Mouse (Mus musculus): ENCODE measurements at regions not wholly inside any gene's neighbourhood (a gene's known extent, or its start where the extent isn't known, plus 50 kb on each side); places are given as distances from the start of the nearest gene placed in this dataset.

- no peak for DNase-seq (ENCODE audit: low read depth, low spot score)
- no peaks in the 10 kb centered on the region for H3K4me1 ChIP-seq (ENCODE audit: control insufficient read depth in 2 of 2, insufficient read depth in 2 of 2, low read length in 2 of 2, poor library complexity in 1 of 2)
- no peaks in the 10 kb centered on the region for H3K36me3 ChIP-seq (ENCODE audit: control insufficient read depth, insufficient read depth, low read length, poor library complexity, severe bottlenecking)
- H3K9ac ChIP-seq (ENCODE audit: insufficient read depth, low read depth, low read length, poor library complexity, severe bottlenecking): no peak overlapping the region
- H3K9me3 ChIP-seq (ENCODE audit: control insufficient read depth, insufficient read depth, low read depth, low read length): no peaks in the 10 kb centered on the region
- H3K27ac ChIP-seq (ENCODE audit: insufficient read depth, low read depth, low read length, poor library complexity, severe bottlenecking): no peak overlapping the region
- TF ChIP-seq ZNF384 (IDR thresholded peaks at IDR 0.05; ENCODE audit: low read depth, low read length) (no peak), CHD2 (IDR thresholded peaks at IDR 0.05; ENCODE audit: low read depth, low read length) (no peak), MAFK (IDR thresholded peaks at IDR 0.05; ENCODE audit: insufficient read depth, low read depth, low read length) (no peak)
- in situ Hi-C loops (cut with MboI; ENCODE audit: low sequenced_read_pairs in 2 of 2, unreplicated experiment in 2 of 2): no loop called here
- H3K4me3 ChIP-seq (ENCODE audit: insufficient read depth in 1 of 2, low read depth in 1 of 2, low read length in 2 of 2, poor library complexity in 1 of 2, severe bottlenecking in 1 of 2): no peak overlapping the region
Measured at GRCm38 (mm10) chr1:76958706-76959105, 556.2 kb downstream of the Epha4 start.

- TF ChIP-seq CHD2 (IDR thresholded peaks at IDR 0.05; ENCODE audit: low read depth, low read length) (no peak), HCFC1 (IDR thresholded peaks at IDR 0.05; ENCODE audit: borderline replicate concordance, insufficient read depth, low read length) (no peak), ZNF384 (IDR thresholded peaks at IDR 0.05; ENCODE audit: low read depth, low read length) (no peak), MAFK (IDR thresholded peaks at IDR 0.05; ENCODE audit: insufficient read depth, low read depth, low read length) (no peak), ZC3H11A (IDR thresholded peaks at IDR 0.05; ENCODE audit: borderline replicate concordance, low read depth, low read length) (no peak)
- Histone ChIP-seq H3K9ac (ENCODE audit: insufficient read depth, low read depth, low read length, poor library complexity, severe bottlenecking) (no peak overlapping the region), H3K9me3 (ENCODE audit: control insufficient read depth, insufficient read depth, low read depth, low read length) (no peaks in the 10 kb centered on the region), H3K4me1 (ENCODE audit: control insufficient read depth in 2 of 2, insufficient read depth in 2 of 2, low read length in 2 of 2, poor library complexity in 1 of 2) (no peaks in the 10 kb centered on the region), H3K27ac (ENCODE audit: insufficient read depth, low read depth, low read length, poor library complexity, severe bottlenecking) (no peak overlapping the region), H3K36me3 (ENCODE audit: control insufficient read depth, insufficient read depth, low read length, poor library complexity, severe bottlenecking) (no peaks in the 10 kb centered on the region), H3K4me3 (ENCODE audit: insufficient read depth in 1 of 2, low read depth in 1 of 2, low read length in 2 of 2, poor library complexity in 1 of 2, severe bottlenecking in 1 of 2) (no peak overlapping the region)
- DNase-seq (ENCODE audit: low read depth, low spot score): no peak
- in situ Hi-C loops (cut with MboI; ENCODE audit: low sequenced_read_pairs in 2 of 2, unreplicated experiment in 2 of 2): no loop called here
Measured at GRCm38 (mm10) chr1:76972454-76972853, 542.4 kb downstream of the Epha4 start.

- Histone ChIP-seq H3K27ac (ENCODE audit: insufficient read depth, low read depth, low read length, poor library complexity, severe bottlenecking) (no peak overlapping the region), H3K36me3 (ENCODE audit: control insufficient read depth, insufficient read depth, low read length, poor library complexity, severe bottlenecking) (no peaks in the 10 kb centered on the region), H3K4me1 (ENCODE audit: control insufficient read depth in 2 of 2, insufficient read depth in 2 of 2, low read length in 2 of 2, poor library complexity in 1 of 2) (no peaks in the 10 kb centered on the region), H3K4me3 (ENCODE audit: insufficient read depth in 1 of 2, low read depth in 1 of 2, low read length in 2 of 2, poor library complexity in 1 of 2, severe bottlenecking in 1 of 2) (no peak overlapping the region), H3K9ac (ENCODE audit: insufficient read depth, low read depth, low read length, poor library complexity, severe bottlenecking) (no peak overlapping the region), H3K9me3 (ENCODE audit: control insufficient read depth, insufficient read depth, low read depth, low read length) (no peaks in the 10 kb centered on the region)
- in situ Hi-C loops (cut with MboI; ENCODE audit: low sequenced_read_pairs in 2 of 2, unreplicated experiment in 2 of 2): no loop called here
- no peak for DNase-seq (ENCODE audit: low read depth, low spot score)
- no peak for TF ChIP-seq CHD2 (IDR thresholded peaks at IDR 0.05; ENCODE audit: low read depth, low read length)
- no peak for TF ChIP-seq MAFK (IDR thresholded peaks at IDR 0.05; ENCODE audit: insufficient read depth, low read depth, low read length)
- TF ChIP-seq ZC3H11A (IDR thresholded peaks at IDR 0.05; ENCODE audit: borderline replicate concordance, low read depth, low read length): no peak
- TF ChIP-seq HCFC1 (IDR thresholded peaks at IDR 0.05; ENCODE audit: borderline replicate concordance, insufficient read depth, low read length): no peak
- no peak for TF ChIP-seq ZNF384 (IDR thresholded peaks at IDR 0.05; ENCODE audit: low read depth, low read length)
Measured at GRCm38 (mm10) chr1:76975077-76975945, 539.6 kb downstream of the Epha4 start.

- Histone ChIP-seq H3K4me1 (ENCODE audit: control insufficient read depth in 2 of 2, insufficient read depth in 2 of 2, low read length in 2 of 2, poor library complexity in 1 of 2) (no peaks in the 10 kb centered on the region), H3K9ac (ENCODE audit: insufficient read depth, low read depth, low read length, poor library complexity, severe bottlenecking) (no peak overlapping the region), H3K36me3 (ENCODE audit: control insufficient read depth, insufficient read depth, low read length, poor library complexity, severe bottlenecking) (no peaks in the 10 kb centered on the region), H3K27ac (ENCODE audit: insufficient read depth, low read depth, low read length, poor library complexity, severe bottlenecking) (no peak overlapping the region), H3K9me3 (ENCODE audit: control insufficient read depth, insufficient read depth, low read depth, low read length) (no peaks in the 10 kb centered on the region), H3K4me3 (ENCODE audit: insufficient read depth in 1 of 2, low read depth in 1 of 2, low read length in 2 of 2, poor library complexity in 1 of 2, severe bottlenecking in 1 of 2) (no peak overlapping the region)
- TF ChIP-seq CHD2 (IDR thresholded peaks at IDR 0.05; ENCODE audit: low read depth, low read length) (no peak), ZC3H11A (IDR thresholded peaks at IDR 0.05; ENCODE audit: borderline replicate concordance, low read depth, low read length) (no peak), HCFC1 (IDR thresholded peaks at IDR 0.05; ENCODE audit: borderline replicate concordance, insufficient read depth, low read length) (no peak), ZNF384 (IDR thresholded peaks at IDR 0.05; ENCODE audit: low read depth, low read length) (no peak), MAFK (IDR thresholded peaks at IDR 0.05; ENCODE audit: insufficient read depth, low read depth, low read length) (no peak)
- DNase-seq (ENCODE audit: low read depth, low spot score): no peak
- in situ Hi-C loops (cut with MboI; ENCODE audit: low sequenced_read_pairs in 2 of 2, unreplicated experiment in 2 of 2): no loop called here
Measured at GRCm38 (mm10) chr1:76980498-76981152, 534.3 kb downstream of the Epha4 start.

Data from ES-E14 (cell line).